Mouse (Mus musculus) right cerebral cortex, postnatal 36 days (tissue): ENCODE measurements around the gene Usp49.

Experiments used
- DNase-seq, 2 experiments: peaks; one replicate each; pipeline ENCODE4 v3.0.0; 2022; ENCODE audit warnings: low spot score in 2 of 2, mixed read lengths in 1 of 2

Usp49 gene

GRCm38 (mm10) chr17:47693671-47694441 is 63.4 kb downstream of the Usp49 start:
- no peak for DNase-seq

GRCm38 (mm10) chr17:47694442-47694502 is 63.8 kb downstream of the Usp49 start, which contains the start of gene Gm21981:
Gm21981 (minus strand) TSS chr17:47694455.
- DNase-seq, result no peak

DNA sequence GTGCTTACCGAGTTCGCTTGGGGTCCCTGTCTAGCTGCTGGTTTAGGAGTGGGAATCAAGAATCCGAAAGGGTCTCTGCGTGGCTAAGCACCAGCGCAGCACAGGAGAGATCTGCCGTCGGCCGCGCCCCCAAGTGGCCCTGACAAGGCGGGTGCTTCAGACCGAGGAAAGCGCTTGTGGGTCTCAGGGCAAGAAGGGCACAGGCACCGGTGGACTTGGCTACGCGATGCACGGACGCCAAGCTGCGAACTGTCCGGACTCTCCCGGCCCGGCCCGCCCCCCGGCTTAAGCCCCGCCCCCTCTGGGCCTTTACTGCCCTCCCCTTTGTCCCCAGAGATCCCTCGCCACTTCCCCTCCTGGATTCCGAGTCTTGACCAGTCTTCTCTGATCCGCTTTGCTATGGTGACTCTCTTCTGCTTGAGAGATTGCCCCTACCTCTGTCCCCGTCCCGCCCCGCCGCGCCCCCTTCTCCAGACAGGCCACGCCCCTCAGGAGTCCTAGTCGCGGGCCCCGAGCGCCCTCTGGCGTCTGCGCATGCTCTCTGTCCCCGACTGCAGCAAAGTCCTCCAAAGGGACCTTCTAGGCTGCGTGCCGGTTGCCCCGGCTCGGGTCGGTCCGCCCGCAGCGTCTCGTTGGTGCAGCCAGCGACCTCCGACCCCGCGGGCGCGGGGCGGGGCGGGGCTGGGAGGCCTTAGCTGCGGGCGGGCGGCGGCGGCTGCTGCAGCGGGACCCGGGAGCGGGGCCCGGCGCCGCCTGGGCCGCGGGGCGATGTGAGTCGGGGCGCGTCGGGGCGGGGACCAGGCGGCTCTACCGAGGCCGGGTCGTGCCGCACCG is 64.2 kb downstream of the Usp49 start, which contains the start of gene Prickle4:
Prickle4 (minus strand) TSS at position 234 of the 834 bp plus-strand sequence.
- DNase-seq, result peak; percentile 89 to 93

- no peak for DNase-seq
Observed at GRCm38 (mm10) chr17:47695337-47695710, 64.8 kb downstream of the Usp49 start.

DNA sequence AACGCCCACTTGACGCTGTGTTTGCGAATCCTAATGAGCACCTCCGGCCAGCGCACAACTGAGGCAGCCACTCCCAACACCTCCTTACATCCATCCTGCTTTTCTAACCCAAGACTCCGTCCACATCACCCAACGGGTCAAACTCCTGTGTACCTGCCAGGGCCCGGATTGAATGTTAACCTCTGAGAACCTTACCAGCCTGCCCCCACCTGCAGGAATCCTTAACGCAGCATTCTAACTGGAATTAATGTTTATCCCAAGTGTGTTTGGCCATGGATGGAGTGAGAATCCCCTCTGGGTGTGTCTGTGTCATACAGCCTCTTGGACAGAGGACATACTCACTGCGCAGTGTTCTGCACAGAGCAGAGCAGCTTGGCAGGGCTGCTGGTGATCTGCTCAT is 67.7 kb downstream of the Usp49 start:
- no peak for DNase-seq

DNA sequence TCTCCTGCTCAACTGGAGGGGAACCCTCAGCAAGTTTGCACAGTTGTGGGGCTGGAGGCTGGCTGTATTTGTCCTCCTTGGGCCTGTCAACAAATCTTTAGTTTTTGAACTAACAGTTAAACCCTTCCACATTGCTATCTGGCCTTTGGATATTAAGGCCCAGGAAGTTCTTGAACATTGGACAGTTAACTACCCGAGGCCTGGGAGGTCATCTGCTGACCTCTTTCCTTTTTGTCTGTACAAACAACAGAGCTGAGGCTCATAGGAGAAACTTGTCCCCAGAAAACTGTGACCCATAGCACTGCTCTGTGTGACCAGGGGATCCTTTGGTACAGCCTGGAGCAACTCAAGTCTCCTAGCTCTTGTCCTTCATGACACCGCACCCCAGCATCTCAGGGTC is 68.6 kb downstream of the Usp49 start:
- no peak for DNase-seq

GRCm38 (mm10) chr17:47701793-47702192 is 71.3 kb downstream of the Usp49 start:
- no peak for DNase-seq

DNA sequence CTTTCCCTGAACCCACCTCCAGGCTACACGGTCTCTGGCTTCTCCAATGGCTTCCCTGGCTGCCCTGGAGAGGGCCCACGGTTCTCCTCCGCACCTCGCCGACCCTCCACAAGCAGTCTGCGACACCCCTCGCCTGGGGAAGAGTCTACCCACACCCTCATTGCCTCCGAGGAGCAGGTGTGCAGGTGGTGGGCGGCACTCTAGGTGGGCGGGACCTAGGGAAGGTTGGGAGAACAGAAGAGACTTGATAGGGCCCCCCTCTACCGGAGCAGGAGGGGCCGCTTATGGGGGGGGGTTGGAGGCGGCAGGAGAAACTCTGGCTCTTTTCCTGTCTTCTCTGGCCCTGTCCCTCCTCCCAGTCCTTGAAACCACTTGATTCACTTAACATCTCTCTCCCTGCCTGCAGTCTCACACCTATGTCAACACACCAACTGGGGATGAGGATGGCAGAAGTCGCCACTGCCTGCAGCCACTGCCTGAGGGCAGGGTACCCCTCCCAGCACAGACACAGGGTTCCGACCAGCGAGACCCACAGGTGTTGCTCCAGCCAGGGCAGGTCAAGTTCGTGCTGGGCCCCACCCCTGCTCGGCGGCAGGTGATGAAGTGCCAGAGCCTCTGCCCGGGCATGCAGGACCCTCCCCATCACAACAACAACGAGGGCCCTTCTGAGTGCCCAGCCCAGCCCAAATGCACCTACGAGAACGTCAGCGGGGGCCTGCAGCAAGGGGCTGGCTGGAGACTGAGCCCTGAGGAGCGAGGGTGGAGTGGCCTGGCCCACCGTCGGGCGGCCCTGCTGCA is 72.3 kb downstream of the Usp49 start:
- no peak for DNase-seq

DNA sequence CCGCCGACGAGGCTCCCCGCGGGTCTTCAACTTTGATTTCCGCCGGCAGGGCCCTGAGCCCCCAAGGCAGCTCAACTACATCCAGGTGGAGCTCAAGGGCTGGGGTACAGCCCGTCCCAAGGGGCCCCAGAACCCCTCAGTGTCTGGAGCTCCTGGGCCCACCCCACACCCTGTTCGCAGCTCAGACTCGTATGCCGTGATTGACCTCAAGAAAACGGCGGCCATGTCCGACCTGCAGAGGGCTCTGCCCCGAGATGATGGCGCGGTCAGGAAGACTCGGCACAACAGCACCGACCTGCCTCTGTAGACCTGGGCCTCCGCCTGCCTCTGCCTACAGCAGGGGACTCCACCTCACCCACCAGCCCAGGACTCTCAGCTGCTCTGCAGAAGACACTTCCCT is 73.1 kb downstream of the Usp49 start:
- no peak for DNase-seq

DNA sequence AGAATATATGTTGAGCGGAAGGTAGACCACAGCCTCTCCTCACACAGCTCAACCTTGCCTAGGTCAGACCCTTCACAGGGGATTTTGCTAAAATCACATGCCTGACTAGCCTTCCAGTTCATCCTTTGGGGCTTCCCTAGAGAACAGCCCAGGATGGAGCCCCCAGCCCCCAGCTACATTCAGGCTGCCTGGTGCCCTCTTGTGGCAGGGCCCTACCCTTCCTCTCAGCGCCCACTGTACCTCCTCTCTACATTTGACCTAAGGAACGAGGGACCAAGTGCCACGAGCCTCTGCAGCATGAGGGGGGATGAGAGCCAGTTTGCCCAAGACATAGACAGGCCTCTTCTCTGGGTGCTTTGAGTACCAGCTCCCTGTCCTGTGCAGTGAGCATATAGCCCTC is 74.2 kb downstream of the Usp49 start:
- no peak for DNase-seq

GRCm38 (mm10) chr17:47706196-47706595 is 75.7 kb downstream of the Usp49 start:
- DNase-seq, result no peak

- no peak for DNase-seq
Observed at GRCm38 (mm10) chr17:47707961-47708360, 77.5 kb downstream of the Usp49 start.

- DNase-seq, result no peak
Observed at GRCm38 (mm10) chr17:47708972-47709371, 78.5 kb downstream of the Usp49 start.

DNA sequence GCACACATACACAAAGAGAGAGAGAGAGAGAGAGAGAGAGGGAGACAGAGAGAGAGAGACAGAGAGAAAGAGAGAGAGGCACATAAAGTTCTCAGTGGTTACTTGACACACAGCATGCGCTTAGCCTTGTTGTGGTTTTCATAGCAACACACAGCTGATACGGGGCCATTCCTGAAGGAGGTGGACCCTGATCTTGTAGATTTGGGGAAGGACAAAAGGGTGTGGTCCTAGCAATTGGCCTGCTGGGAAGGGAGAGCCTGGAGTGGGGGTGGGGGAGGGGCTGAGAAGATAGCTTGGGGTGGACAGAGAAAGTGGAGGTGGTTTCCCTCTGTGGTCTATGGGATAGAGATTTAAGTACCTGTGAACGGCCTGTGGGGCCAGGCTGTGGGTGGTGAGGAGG is 79.5 kb downstream of the Usp49 start:
- no peak for DNase-seq

GRCm38 (mm10) chr17:47711883-47712282 is 81.4 kb downstream of the Usp49 start:
- DNase-seq, result no peak

GRCm38 (mm10) chr17:47712889-47713571 is 82.5 kb downstream of the Usp49 start:
- DNase-seq, result no peak

GRCm38 (mm10) chr17:47715037-47715436 is 84.5 kb downstream of the Usp49 start:
- no peak for DNase-seq

GRCm38 (mm10) chr17:47721183-47721582 is 90.7 kb downstream of the Usp49 start:
- no peak for DNase-seq

GRCm38 (mm10) chr17:47726566-47726965 is 96.1 kb downstream of the Usp49 start, which contains the start of gene Pgc:
Pgc (plus strand) TSS chr17:47726842.
- DNase-seq, result no peak

- DNase-seq, result no peak
Observed at GRCm38 (mm10) chr17:47730633-47731575, 100.4 kb downstream of the Usp49 start.

- DNase-seq, result no peak
Observed at GRCm38 (mm10) chr17:47735553-47736100, 105.1 kb downstream of the Usp49 start.
